Mouse (Mus musculus) testis, adult 2 months (tissue): Measurements from ENCODE around the gene Pcdh7. TPM values are rescaled to one million over a fixed set of nuclear protein-coding genes. Genes with fewer than 3 reads are reported as not detected.

Source experiments
- H3K27ac ChIP-seq: fragments of 200-500 bp; 2 replicates; pipeline ENCODE4 v1.5.1; 2012; ENCODE audit warnings: low read depth, low read length; ENCODE audit not compliant: control insufficient read depth, insufficient read depth
- H3K27me3 ChIP-seq: fragments of 200-500 bp; 2 replicates; pipeline ENCODE4 v1.6.1; 2012; ENCODE audit warnings: mild to moderate bottlenecking, low read length, moderate library complexity; ENCODE audit not compliant: control insufficient read depth, insufficient read depth
- H3K36me3 ChIP-seq: fragments of 200-500 bp; 2 replicates; pipeline ENCODE4 v1.6.1; 2012; ENCODE audit warnings: mild to moderate bottlenecking, low read length; ENCODE audit not compliant: control insufficient read depth, insufficient read depth
- H3K4me1 ChIP-seq: fragments of 200-500 bp; 2 replicates; pipeline ENCODE4 v1.6.1; 2012; ENCODE audit warnings: low read length; ENCODE audit not compliant: control insufficient read depth, insufficient read depth
- H3K4me3 ChIP-seq: fragments of 200-500 bp; 2 replicates; pipeline ENCODE4 v1.5.1; 2012; ENCODE audit warnings: low read depth, mild to moderate bottlenecking, low read length, moderate library complexity, mixed read lengths; ENCODE audit not compliant: control insufficient read depth
- CTCF ChIP-seq: fragments of 200-500 bp; IDR thresholded peaks from 2 replicates; pipeline ENCODE4 v1.5.1; 2012; ENCODE audit warnings: low read depth, mild to moderate bottlenecking, inconsistent platforms, low read length, moderate library complexity; ENCODE audit not compliant: control insufficient read depth, insufficient read depth, insufficient replicate concordance
- POLR2A ChIP-seq: fragments of 200-500 bp; IDR thresholded peaks from 2 replicates; pipeline ENCODE4 v1.6.1; 2012; ENCODE audit warnings: low read depth, mild to moderate bottlenecking, inconsistent platforms, low read length, moderate library complexity; ENCODE audit not compliant: control insufficient read depth
- polyA plus RNA-seq: library from polyadenylated mRNA; depleted of rRNA; stranded (reverse); fragments of >200 nt; gene quantifications from 2 replicates; pipeline ENCODE4 v1.2.3, GENCODE M21; 2012

Gene Pcdh7
- polyA plus RNA-seq, 1 experiment = 0.58 TPM

DNA sequence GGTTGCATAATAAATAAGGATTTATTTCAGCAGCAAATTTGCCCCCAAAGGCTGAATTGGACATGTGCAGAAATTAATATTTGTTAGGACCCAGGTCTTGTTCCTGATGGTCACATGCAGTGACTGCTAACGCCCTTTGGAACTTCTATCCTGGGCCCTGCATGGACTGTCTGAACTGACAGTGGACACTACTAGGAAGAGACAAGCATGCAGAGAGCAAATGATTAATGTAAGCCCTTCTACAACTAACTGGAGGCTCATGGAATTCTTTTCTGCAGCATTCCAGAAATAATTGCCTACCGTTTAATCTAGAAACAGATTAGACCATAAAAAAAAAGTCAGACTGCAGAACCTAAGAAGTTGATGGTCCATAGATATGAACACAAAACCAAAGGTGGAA, 119.4 kb downstream of the Pcdh7 start:
- H3K27ac ChIP-seq = no peak overlapping the region
- TF ChIP-seq POLR2A (no peak), CTCF (no peak)

DNA sequence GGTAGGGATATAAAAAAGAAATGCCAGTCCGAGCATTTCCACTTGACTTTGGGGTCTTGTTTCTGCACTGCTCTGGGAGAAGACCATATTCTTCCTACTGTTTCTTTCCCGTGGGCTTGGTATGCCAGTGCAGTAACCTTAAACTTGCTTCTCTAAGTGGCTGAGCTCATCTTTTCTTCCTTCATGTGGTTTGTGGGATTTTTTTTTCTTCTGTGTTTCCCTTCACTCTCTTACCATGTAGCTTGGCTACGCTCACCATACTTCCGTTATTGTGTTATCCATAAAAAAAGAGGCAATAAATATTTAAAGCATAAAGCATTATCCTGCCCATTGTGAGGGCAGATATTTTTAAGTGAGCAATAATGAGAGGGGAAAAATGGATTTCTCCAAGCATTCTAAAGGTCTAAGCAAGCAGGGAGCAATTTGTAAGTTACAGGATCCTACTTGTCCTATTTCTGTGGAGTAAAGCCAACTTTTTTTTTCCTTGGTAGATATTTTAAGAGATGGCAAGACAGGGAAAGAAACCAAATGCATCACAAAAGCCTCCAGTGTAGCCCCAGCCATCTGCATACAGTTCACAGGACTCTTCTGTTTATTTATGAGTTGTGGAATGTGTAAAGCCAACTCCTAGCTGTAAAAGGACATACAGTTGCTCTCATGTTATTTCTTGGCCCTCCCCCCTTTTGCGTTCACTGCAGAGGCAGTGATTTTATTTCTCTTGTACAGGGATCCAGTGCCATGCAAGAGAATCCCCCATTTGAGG, 123.8 kb downstream of the Pcdh7 start:
- no peak for TF ChIP-seq POLR2A
- TF ChIP-seq CTCF = no peak
- no peak overlapping the region for H3K27ac ChIP-seq
- no peak overlapping the region for H3K4me3 ChIP-seq
- H3K4me1 ChIP-seq = no peaks in the 10 kb centered on the region
- no peaks in the 10 kb centered on the region for H3K36me3 ChIP-seq
- no peaks in the 10 kb centered on the region for H3K27me3 ChIP-seq

More for the DNA sequence above, 119.4 kb downstream of the Pcdh7 start:
- Histone ChIP-seq H3K36me3 (no peaks in the 10 kb centered on the region), H3K4me1 (no peaks in the 10 kb centered on the region), H3K27me3 (no peaks in the 10 kb centered on the region), H3K4me3 (no peak overlapping the region)

DNA sequence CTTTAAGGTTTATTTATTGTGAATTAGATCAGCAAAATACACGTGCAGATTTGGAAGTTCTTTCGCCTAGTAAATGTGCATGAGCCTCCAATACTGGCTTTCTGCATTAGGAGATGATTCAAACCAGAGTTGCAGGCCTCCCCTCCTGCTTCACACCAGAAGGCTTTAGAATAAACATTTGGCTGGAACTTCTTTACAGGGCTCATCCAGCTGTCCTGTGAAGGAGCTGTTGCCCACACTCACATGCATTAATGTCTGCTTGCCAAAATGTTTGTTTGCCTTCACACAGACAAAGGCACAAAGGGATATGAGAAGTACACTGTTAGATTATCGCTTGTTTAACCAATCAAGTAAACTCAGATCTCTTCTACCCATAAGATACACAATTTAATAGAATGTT, 129.7 kb downstream of the Pcdh7 start:
- TF ChIP-seq CTCF (no peak), POLR2A (no peak)
- H3K27ac ChIP-seq = no peak overlapping the region
- H3K4me3 ChIP-seq = no peak overlapping the region
- H3K27me3 ChIP-seq = no peaks in the 10 kb centered on the region
- no peaks in the 10 kb centered on the region for H3K36me3 ChIP-seq
- no peaks in the 10 kb centered on the region for H3K4me1 ChIP-seq

DNA sequence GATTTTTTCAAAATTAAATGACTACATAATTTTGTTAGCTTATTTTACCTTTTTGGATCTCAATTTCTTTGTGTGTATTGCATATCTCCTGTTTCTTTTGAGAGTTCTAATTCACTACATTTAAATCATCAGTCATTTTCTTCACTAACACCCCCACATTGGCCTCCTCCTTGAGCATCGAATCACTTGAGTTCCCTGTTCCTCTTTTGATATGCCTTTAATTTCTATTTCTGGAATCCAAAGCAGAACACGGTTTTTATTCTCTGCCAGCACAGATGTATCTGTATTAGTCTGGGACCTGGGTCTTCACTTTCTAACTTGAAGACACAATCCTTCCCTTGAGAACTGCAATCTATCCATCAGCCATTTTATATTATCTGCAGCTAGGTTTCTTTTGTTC, 132.3 kb downstream of the Pcdh7 start:
- Histone ChIP-seq H3K4me1 (no peaks in the 10 kb centered on the region), H3K36me3 (no peaks in the 10 kb centered on the region), H3K4me3 (no peak overlapping the region), H3K27me3 (no peaks in the 10 kb centered on the region), H3K27ac (no peak overlapping the region)
- TF ChIP-seq CTCF (no peak), POLR2A (no peak)

DNA sequence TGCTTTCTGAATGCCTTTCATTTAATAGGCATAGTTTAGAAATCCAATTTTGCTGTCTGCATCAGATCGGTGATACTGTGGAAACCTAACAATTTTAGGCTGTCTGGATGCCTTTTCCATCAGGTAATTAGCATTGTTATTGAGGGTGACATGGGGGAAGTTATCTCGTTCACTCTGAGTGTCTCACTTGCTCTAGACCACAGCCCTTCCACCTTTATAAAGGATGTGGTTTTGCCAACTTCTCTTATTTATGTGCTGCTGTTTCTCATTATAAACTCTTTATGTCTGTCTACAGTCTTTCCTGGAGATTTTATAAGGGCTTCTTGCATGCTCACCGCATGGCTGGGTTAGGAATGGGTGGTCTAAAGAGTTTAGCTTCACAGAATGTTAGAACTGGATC, 139.5 kb downstream of the Pcdh7 start:
- H3K4me1 ChIP-seq = no peaks in the 10 kb centered on the region

DNA sequence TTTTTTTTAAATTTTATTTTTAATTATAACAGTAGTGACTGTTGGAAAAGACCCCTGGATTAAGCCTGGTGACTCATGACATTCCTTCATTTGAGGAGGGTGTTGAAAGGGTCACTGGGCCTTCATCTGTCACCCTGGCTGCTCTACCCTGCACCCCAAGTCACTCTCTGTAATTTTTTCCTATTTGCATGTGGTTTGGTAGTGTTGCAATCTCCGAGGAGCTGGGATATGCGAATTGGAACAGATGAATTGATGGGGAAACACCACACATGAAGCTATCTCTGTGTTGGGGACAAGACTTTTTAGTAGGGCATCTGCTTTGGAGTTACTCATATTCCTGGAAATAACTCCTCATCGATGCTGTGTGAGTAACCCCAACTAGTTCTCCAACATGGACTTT, 146.5 kb downstream of the Pcdh7 start:
- H3K27ac ChIP-seq = no peak overlapping the region

More for the DNA sequence above, 139.5 kb downstream of the Pcdh7 start:
- Histone ChIP-seq H3K27me3 (no peaks in the 10 kb centered on the region), H3K36me3 (no peaks in the 10 kb centered on the region), H3K4me3 (no peak overlapping the region), H3K27ac (no peak overlapping the region)
- TF ChIP-seq POLR2A (no peak), CTCF (no peak)

DNA sequence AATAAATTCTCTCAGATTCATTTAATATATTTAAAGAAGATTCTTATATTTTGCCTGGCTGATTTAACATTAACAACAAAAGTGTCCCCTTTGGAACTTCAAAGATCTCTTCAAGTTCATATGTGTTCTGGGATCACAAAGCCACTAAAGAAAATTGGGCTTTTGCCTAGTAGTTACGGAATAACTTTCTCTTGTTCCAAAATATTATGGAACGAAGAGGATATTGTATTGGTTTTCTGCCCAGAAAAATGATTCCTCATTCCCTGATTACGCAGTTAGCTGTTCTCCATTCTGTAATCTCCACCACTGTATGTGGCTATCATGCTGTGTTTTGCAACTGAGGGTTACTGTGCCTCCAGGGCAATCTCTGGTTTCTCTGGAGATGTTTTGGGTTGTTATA, 147.5 kb downstream of the Pcdh7 start:
- Histone ChIP-seq H3K27ac (no peak overlapping the region), H3K36me3 (no peaks in the 10 kb centered on the region), H3K4me3 (no peak overlapping the region), H3K27me3 (no peaks in the 10 kb centered on the region), H3K4me1 (no peaks in the 10 kb centered on the region)
- no peak for TF ChIP-seq POLR2A

More for the DNA sequence above, 146.5 kb downstream of the Pcdh7 start:
- Histone ChIP-seq H3K36me3 (no peaks in the 10 kb centered on the region), H3K4me1 (no peaks in the 10 kb centered on the region), H3K27me3 (no peaks in the 10 kb centered on the region), H3K4me3 (no peak overlapping the region)
- TF ChIP-seq POLR2A = no peak

DNA sequence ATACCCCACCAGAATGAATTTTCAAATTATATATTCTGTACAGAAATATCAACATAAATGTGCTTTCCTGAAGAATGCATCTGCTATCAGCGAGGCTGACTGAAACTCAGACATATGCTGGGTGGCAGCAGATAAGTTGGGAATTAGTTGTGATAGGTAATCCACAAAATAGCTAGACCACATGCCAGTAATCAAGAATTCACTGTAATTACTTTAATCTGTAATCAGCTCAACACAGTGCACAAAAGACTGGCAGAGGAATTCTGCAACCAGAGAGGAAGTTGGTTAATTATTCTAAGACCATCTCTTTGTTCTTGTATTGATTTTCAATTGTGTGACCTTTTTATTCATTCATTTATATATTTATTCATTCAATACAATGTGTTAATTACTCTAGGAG, 148.3 kb downstream of the Pcdh7 start:
- TF ChIP-seq POLR2A (no peak), CTCF (no peak)
- Histone ChIP-seq H3K4me3 (no peak overlapping the region), H3K27ac (no peak overlapping the region), H3K4me1 (no peaks in the 10 kb centered on the region), H3K27me3 (no peaks in the 10 kb centered on the region), H3K36me3 (no peaks in the 10 kb centered on the region)
